Mouse (Mus musculus) kidney, embryonic 14.5 days (tissue): ENCODE measurements around the gene Yaf2. TPM values are rescaled to one million over a fixed set of nuclear protein-coding genes. Genes with fewer than 3 reads are reported as not detected.
"Not testable (repeated sequence)": the region's sequence is repeated elsewhere in the genome, so short reads cannot be mapped to it uniquely, and the experiment has no call there.

ENCODE experiments used
- ATAC-seq: fragments of 200-750 bp; cut with Nextera tagmentation; 2 replicates; pipeline ENCODE4 v1.8.0; 2017; ENCODE audit warnings: moderate number of reproducible peaks, mild to moderate bottlenecking, moderate TSS enrichment, moderate library complexity; ENCODE audit not compliant: low FRiP score, low TSS enrichment
- H3K27ac ChIP-seq: fragments of 300-500 bp; sonication (generic); 2 replicates; pipeline ENCODE4 v1.5.1; 2014; ENCODE audit warnings: low read depth, mild to moderate bottlenecking, low read length, moderate library complexity, mixed read lengths
- H3K27me3 ChIP-seq: fragments of 300-500 bp; sonication (generic); 2 replicates; pipeline ENCODE4 v1.6.1; 2014; ENCODE audit warnings: mild to moderate bottlenecking, low read length; ENCODE audit not compliant: control insufficient read depth, insufficient read depth
- H3K36me3 ChIP-seq: fragments of 300-500 bp; sonication (generic); 2 replicates; pipeline ENCODE4 v1.6.1; 2014; ENCODE audit warnings: low read length, mixed read lengths; ENCODE audit not compliant: control insufficient read depth, insufficient read depth
- H3K4me1 ChIP-seq: fragments of 300-500 bp; sonication (generic); 2 replicates; pipeline ENCODE4 v1.6.1; 2014; ENCODE audit warnings: low read length, mixed read lengths; ENCODE audit not compliant: control insufficient read depth, insufficient read depth
- H3K4me2 ChIP-seq: fragments of 300-500 bp; sonication (generic); replicated peaks from 2 replicates; pipeline ENCODE4 v1.6.1; 2014; ENCODE audit warnings: low read depth, mild to moderate bottlenecking, low read length
- H3K4me3 ChIP-seq: fragments of 300-500 bp; sonication (generic); 2 replicates; pipeline ENCODE4 v1.5.1; 2014; ENCODE audit warnings: mild to moderate bottlenecking, low read length
- H3K9ac ChIP-seq: fragments of 300-500 bp; sonication (generic); 2 replicates; pipeline ENCODE4 v1.6.1; 2014; ENCODE audit warnings: low read depth, mild to moderate bottlenecking, low read length, moderate library complexity
- H3K9me3 ChIP-seq: fragments of 300-500 bp; sonication (generic); 2 replicates; pipeline ENCODE4 v1.6.1; 2016; ENCODE audit warnings: low read length; ENCODE audit not compliant: control insufficient read depth
- WGBS: fragments of 180-500 bp; shearing (Covaris S2); extraction: QIAGEN DNeasy Blood & Tissue Kit; methylation state at CpG from one replicate; pipeline ENCODE4 v1.1.7; 2014; 5-methylcytosine and 5-hydroxymethylcytosine counted together
- polyA plus RNA-seq: library from polyadenylated mRNA; unstranded; fragments of >200 nt; fragmentation: Nextera tagmentation; extraction: Ambion mirVana; gene quantifications from 2 replicates; pipeline ENCODE4 v1.2.1, GENCODE M21; 2014

Yaf2 gene
- polyA plus RNA-seq, 1 experiment from 2014 or later, result 114 TPM

- H3K9ac ChIP-seq, result no peak overlapping the region
- H3K4me1 ChIP-seq, result no peaks in the 10 kb centered on the region
- no peaks in the 10 kb centered on the region for H3K27me3 ChIP-seq
- no peak overlapping the region for H3K4me3 ChIP-seq
- no peak for ATAC-seq
- H3K4me2 ChIP-seq, result no peak overlapping the region
- H3K9me3 ChIP-seq, result no peaks in the 10 kb centered on the region
- 96% methylated on average over 1 of the region's 1 CpGs for WGBS
- H3K36me3 ChIP-seq, result 0 out of 2 replicates have a peak, but pooled peaks cover 6% of the 10 kb centered on the region
- H3K27ac ChIP-seq, result no peak overlapping the region
Measured at GRCm38 (mm10) chr15:93318781-93319180, 18.0 kb downstream of the Yaf2 start.

- not testable (repeated sequence) for H3K9ac ChIP-seq, H3K27ac ChIP-seq, H3K27me3 ChIP-seq, H3K36me3 ChIP-seq, ATAC-seq, H3K4me2 ChIP-seq, H3K4me1 ChIP-seq, H3K4me3 ChIP-seq, H3K9me3 ChIP-seq
- WGBS, result 96% methylated on average over 4 of the region's 4 CpGs
Measured at GRCm38 (mm10) chr15:93310304-93310703, 26.4 kb downstream of the Yaf2 start.

- no peak for ATAC-seq
- H3K4me2 ChIP-seq, result no peak overlapping the region
- H3K9me3 ChIP-seq, result no peaks in the 10 kb centered on the region
- no peaks in the 10 kb centered on the region for H3K27me3 ChIP-seq
- H3K36me3 ChIP-seq, result no peaks in the 10 kb centered on the region
- H3K4me3 ChIP-seq, result no peak overlapping the region
- H3K9ac ChIP-seq, result no peak overlapping the region
- no peaks in the 10 kb centered on the region for H3K4me1 ChIP-seq
- 86% methylated on average over 2 of the region's 2 CpGs for WGBS
- H3K27ac ChIP-seq, result no peak overlapping the region
Measured at GRCm38 (mm10) chr15:93298197-93298596, 38.5 kb downstream of the Yaf2 start.

- Histone ChIP-seq H3K9ac (no peak overlapping the region), H3K36me3 (peaks cover 4% of the 10 kb centered on the region), H3K4me2 (no peak overlapping the region), H3K4me3 (no peak overlapping the region), H3K27ac (no peak overlapping the region), H3K27me3 (no peaks in the 10 kb centered on the region), H3K9me3 (no peaks in the 10 kb centered on the region), H3K4me1 (0 out of 2 replicates have a peak, but pooled peaks cover 4% of the 10 kb centered on the region)
- no peak for ATAC-seq
- WGBS, result 77% methylated on average over 11 of the region's 11 CpGs
Measured at GRCm38 (mm10) chr15:93294483-93294882, 42.3 kb downstream of the Yaf2 start.

GRCm38 (mm10) chr15:93288321-93288720, 48.4 kb downstream of the Yaf2 start:
- no peaks in the 10 kb centered on the region for H3K27me3 ChIP-seq
- no peaks in the 10 kb centered on the region for H3K9me3 ChIP-seq
- H3K4me2 ChIP-seq, result no peak overlapping the region
- no peak overlapping the region for H3K4me3 ChIP-seq
- no peak overlapping the region for H3K9ac ChIP-seq
- 89% methylated on average over 4 of the region's 4 CpGs for WGBS
- 0 out of 2 replicates have a peak, but pooled peaks cover 4% of the 10 kb centered on the region for H3K4me1 ChIP-seq
- no peak for ATAC-seq
- H3K36me3 ChIP-seq, result peaks cover 19% of the 10 kb centered on the region
- H3K27ac ChIP-seq, result no peak overlapping the region

GRCm38 (mm10) chr15:93287628-93288027, 49.1 kb downstream of the Yaf2 start:
- H3K4me2 ChIP-seq, result no peak overlapping the region
- H3K27ac ChIP-seq, result no peak overlapping the region
- H3K36me3 ChIP-seq, result peaks cover 19% of the 10 kb centered on the region
- H3K27me3 ChIP-seq, result no peaks in the 10 kb centered on the region
- no peaks in the 10 kb centered on the region for H3K4me1 ChIP-seq
- 83% methylated on average over 2 of the region's 2 CpGs for WGBS
- no peaks in the 10 kb centered on the region for H3K9me3 ChIP-seq
- no peak overlapping the region for H3K9ac ChIP-seq
- no peak for ATAC-seq
- H3K4me3 ChIP-seq, result no peak overlapping the region

GRCm38 (mm10) chr15:93285244-93285643, 51.5 kb downstream of the Yaf2 start:
- no peak overlapping the region for H3K27ac ChIP-seq
- no peaks in the 10 kb centered on the region for H3K4me1 ChIP-seq
- no peak overlapping the region for H3K4me2 ChIP-seq
- H3K4me3 ChIP-seq, result no peak overlapping the region
- ATAC-seq, result no peak
- WGBS, result 83% methylated on average over 15 of the region's 15 CpGs
- no peaks in the 10 kb centered on the region for H3K27me3 ChIP-seq
- H3K36me3 ChIP-seq, result peaks cover 32% of the 10 kb centered on the region
- no peak overlapping the region for H3K9ac ChIP-seq
- no peaks in the 10 kb centered on the region for H3K9me3 ChIP-seq

- Histone ChIP-seq H3K9me3 (no peaks in the 10 kb centered on the region), H3K4me1 (no peaks in the 10 kb centered on the region), H3K4me3 (no peak overlapping the region), H3K27ac (no peak overlapping the region), H3K9ac (no peak overlapping the region), H3K27me3 (no peaks in the 10 kb centered on the region), H3K4me2 (no peak overlapping the region), H3K36me3 (peaks cover 27% of the 10 kb centered on the region)
- ATAC-seq, result no peak
- WGBS, result 86% methylated on average over 6 of the region's 6 CpGs
Measured at GRCm38 (mm10) chr15:93284326-93284725, 52.4 kb downstream of the Yaf2 start.

GRCm38 (mm10) chr15:93283349-93283748, 53.4 kb downstream of the Yaf2 start:
- Histone ChIP-seq H3K4me1 (no peaks in the 10 kb centered on the region), H3K27ac (no peak overlapping the region), H3K9ac (no peak overlapping the region), H3K4me2 (no peak overlapping the region), H3K4me3 (no peak overlapping the region), H3K27me3 (no peaks in the 10 kb centered on the region), H3K9me3 (no peaks in the 10 kb centered on the region), H3K36me3 (peaks cover 24% of the 10 kb centered on the region)
- no peak for ATAC-seq
- WGBS, result 82% methylated on average over 11 of the region's 11 CpGs
